Mouse (Mus musculus) thymus, postnatal 4 days (tissue): ENCODE results near the gene Matn1.

Source experiments
- DNase-seq: peaks from one replicate; pipeline ENCODE4 v3.0.0; 2021

Gene Matn1

DNA sequence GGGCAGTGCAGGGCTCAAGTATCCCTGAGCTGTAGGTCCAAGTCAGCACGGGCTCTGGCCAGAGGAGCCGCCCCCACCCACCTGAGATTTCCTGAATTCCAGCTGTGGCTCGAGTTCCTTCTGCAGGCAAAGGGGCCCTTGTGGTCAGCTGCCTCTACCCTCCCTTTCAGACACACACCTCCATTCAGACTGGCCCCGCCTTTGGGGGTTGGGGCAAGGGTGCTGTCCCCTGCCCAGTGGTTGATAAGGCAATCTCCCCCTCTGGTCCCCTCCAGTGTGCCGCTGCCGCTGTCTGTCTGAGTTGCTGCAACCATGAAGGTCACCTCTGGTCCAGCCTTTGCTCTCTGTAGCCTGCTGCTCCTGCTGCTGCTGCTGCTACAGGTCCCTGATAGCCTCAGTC lies at the start of gene Matn1:
Matn1 (plus strand) TSS at position 274 of the 400 bp plus-strand sequence.
- no peak for DNase-seq

DNA sequence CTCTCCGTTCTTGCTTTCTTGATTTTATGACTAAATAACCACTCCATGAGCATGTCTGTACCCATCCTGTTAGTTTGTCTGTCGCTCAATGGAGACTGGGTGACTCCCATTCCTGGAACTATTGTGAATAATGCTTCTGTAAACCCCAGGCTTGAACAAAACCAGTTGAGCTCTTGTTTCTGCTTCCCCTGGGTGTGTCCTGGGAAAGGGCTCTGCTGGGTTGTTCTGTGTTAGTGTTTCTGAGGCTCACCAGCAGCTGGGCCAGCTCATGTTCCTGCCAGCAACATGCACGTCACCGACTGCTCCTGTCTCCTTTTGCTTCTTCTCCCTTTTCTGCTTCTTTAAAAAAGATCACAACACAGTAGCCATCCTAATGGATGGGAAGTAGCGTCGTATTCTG lies 48.5 kb upstream of the Matn1 start:
- DNase-seq = no peak

DNA sequence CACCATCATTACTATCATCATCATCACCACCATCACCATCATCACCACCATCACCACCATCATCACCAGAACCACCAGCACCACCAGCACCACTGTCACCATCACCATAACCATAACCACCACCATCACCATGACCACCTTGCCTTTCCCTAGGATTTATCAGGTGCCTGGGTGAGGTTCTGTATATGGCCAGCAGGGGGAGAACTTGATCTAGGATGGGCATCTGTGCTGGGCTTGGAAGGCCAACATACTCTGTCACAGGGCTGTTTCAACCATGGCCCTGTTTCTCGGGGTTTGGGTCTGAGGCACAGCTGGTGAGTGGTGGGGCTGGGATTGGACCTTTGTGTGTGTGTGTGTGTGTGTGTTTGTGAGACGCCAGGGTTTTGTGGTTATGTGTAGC lies 47.8 kb upstream of the Matn1 start:
- peak; percentile 89 for DNase-seq

DNA sequence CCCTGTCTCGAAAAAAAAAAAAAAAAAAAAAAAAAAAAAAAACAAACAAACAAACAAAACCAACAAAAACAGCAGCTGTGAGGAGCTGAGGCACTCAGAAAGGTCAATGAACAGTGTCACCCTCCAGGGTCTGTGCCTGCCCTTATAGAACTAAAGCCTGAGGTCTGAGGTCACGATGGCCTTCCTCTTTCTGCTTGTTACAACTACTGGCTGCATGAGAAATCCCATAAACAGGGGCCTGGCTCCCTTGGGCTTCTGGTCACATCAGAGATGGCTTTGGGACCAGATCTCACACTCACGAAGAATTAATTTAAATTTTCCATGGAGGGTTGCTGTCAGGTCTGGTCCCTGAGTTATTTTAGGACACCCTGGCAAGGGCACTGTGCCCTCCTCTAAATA lies 44.8 kb upstream of the Matn1 start:
- no peak for DNase-seq

DNA sequence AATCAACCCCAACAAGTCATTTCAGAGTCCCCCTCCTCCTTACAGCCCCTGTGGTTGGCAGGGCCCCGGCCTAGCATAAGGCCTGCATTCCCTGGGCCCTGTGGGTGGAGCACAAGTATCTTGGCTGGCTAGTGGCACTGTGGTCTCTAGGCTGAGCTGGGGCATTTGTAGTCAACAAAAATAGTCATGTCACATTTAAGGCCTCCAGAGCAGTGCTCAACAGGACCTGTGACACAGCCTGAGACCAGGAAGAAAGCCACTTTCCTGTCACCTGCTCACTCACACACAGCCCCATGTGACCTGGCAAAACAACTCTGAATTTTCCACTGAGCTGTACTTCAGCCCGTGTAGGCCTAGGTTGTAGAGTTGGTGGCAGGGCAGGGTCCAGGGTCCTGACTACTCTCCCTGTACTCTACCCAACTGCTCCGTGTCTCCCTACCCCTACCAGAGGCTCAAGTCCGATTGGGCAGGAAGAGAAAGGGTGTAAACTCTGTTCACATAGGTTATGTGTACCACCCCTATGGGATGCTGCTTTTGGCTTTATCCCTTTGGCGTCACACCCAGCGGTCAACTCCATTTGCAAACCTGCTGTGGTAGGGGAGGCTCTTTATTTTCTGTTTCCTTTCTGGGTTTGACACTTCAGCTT lies 44.3 kb upstream of the Matn1 start:
- peak; percentile 41 for DNase-seq

DNA sequence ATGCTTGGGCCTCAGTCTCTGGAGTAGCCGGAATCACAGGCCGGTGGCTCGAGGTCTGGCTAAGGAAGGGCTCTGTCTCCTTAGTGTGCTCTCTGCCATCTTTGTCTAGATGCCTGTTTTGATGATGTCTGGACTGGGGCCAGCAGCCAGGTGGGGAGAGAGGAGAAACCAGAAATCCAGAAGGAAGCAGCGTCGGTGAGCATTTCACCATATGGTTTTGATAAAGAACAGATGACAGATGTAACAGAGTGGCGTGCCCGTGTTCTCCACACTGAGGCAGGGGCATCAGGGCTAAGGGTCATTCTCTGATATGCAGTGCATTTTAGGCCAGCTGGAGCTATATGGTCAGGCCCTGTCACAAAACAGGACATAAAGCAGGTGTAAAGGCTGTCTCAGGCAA lies 43.4 kb upstream of the Matn1 start:
- no peak for DNase-seq

DNA sequence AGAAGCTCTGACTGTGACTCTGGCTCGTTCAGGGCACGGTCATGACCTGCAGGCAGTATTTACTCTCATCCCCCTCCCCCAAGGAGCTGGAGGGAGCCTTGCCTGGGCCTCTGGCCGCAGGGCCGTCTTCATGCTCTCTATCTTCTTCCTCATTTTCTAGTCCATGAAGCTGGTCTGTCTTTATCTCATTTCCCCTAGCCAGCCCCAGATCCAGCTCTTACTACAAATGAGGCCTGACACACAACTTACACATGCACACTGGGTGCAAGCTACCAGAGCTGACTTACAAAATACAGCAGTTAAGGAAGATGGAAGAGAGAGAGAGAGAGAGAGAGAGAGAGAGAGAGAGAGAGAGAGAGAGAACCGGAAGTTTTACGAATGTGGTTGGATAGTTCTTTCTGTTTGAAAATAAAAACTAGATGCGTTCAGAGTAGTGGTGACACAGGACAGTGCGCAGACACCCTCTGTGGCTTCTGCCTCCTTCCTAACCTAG lies 41.9 kb upstream of the Matn1 start:
- DNase-seq = no peak

DNA sequence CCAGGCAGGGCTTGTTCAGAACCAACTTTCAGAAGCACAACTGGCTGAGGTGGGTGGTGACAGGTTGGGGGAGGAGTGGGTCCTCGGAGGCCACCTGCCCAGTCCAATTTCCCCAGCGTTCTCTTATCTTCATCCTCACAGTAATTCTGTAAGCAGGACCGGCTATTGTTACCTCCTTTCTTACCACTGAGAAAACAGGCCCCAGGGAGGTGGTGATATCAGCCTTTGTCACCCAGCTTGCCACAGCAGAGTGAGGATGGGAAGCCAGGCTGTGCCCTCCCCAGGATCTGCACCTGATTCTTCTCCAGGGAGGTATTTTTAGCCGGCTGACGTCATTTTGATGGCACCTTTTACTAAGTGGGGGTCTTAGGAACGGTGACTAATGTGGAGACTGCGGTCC lies 39.2 kb upstream of the Matn1 start:
- DNase-seq = peak; percentile 15

DNA sequence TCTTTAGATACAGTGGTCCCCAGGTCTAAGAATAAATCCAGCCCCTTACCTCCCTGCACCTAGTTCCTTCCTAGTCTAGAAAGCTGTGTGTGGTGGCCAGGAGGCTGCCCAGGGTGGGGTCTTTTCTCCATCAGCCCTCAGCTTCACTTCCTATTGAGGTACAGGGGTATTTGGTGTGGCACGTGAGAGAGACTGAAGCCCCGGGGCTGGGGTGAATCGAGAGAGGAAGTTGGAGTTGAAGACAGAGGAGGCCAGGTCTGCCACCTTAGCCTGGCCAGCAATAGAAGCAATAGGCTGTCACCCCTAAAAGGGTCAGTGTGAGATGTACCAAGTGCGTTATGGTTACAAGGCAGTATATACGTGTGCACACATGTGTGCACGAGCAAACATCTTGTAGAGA lies 38.3 kb upstream of the Matn1 start:
- no peak for DNase-seq

DNA sequence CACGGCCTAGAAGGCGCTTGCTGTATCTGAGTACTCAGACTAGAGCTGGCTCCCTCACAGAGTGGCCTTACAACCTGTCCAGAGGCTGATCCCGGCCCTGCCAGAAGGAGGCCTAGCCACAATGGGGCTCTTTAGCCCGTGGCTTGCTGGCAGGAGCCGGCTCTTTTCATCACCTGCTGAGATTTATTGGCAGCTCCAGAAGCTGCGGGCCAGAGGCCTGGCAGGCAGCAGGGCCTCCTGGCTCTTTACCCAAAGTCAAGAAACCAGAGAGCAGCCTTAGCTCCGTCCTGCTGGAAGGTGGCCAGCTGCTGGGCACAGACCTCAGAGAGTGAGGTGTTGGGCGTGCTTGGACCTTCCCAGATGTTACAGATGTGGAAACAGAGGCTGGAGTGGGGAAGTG lies 37.9 kb upstream of the Matn1 start:
- DNase-seq = peak; percentile 13

DNA sequence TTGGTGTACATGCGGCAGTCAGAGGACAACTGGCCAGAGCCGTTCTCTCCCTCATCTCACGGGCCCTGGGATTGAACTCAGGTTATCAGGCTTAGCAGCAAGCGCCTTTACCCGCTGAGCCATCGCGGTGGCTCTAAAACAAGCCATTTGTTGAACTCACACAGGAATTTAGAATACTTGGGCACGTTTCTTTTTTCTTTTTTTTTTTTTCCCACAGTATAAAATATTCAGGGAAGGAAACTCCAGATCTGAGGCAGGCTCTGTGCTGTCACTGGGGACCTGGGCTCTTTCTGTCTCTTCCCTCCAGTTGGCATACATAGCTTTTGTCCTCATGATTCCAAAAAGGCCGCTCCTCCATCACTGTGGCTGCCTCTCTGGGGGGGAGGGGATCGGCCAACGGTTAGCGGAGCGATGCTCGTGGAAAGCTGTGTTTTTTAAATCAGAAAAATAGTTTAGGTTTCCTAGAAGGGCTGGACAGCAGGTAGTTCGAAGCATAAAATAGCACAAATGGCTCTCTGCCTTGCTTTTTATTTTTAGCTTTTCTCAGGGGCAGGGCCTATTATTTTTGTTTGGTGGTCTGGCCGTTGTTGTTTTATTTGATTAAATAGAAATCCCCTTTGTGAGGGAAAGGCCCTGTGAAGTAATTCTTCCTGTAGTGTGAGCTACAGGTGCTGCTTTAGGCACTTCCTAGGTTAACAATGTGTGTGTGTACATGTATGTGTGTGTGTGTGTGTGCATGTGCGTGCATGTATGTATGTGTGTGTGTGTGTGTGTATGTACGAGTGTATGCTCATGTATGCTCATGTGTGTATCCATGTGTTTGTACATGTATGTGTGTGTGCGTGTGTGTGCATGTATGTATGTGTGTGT lies 36.8 kb upstream of the Matn1 start:
- DNase-seq = no peak

DNA sequence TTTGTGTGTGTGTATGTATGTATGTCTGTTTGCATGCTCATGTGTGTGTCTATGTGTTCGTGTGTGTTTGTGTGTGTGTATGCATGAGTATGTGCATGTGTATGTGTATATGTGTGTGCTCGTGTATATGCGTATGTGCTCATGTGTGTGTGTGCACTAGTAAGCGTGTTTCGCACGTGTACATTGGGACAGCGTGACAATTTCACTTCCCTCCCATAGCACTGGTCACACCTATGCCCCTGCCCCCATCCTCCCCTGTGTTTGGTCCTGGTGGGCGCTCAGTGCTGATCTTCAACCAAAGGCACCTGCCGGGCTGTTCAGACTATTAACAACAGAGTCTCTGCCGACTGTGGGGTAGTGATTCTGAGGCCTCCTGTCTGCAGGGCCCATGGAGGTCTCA lies 36.1 kb upstream of the Matn1 start:
- no peak for DNase-seq

DNA sequence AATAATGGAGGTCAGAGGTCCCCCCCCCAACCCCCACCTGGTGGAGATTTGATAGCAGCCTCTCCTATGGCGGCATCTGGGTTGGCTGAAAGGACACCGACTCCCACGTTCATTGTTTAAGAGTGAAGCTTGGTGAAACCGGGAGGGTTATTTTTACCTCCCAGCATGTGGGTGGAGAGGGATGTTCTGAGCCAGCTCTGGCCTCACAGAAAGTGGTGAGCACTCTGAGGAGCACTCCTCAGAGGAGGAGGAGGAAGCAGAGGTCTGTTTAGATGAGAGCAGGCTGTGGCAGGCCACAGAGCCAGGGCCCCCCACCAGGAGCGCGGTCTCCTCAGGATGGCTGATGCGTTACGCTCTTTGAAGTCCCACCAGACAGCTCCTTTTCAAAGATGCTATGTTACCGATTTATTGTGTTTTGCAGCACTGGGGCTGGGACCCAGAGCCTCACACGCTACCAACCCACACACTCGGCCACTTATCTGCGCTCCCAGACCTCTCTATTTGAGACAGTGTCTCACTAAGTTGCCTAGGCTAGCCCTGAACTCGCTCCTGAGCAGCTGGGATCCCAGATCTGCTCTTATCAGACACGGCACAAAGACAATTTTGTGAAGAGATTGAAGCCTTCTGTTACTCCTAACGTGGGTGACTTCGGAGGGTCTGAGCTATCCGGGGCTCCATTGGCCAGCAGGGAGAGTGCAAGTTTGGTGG lies 34.9 kb upstream of the Matn1 start:
- DNase-seq = peak; percentile 45

DNA sequence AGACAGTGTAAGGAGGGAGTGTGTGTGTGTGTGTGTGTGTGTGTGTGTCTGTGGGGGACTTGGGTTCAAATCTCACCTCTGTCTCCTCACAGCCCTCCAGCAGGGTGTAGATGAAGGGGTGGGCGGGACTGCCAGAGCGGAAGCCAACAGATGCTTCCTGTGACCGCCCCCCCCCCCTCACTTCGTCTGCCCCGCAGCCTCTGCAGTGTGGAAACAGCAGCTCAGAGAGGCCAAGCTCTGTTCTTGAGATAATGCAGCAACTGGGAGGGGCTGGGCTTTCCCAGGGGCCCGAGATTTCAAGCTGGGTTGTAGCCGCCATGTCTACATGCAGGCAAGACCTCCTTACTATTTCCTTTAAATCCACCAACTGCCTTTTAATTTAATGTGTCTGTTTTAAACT lies 33.5 kb upstream of the Matn1 start:
- peak; percentile 71 for DNase-seq

DNA sequence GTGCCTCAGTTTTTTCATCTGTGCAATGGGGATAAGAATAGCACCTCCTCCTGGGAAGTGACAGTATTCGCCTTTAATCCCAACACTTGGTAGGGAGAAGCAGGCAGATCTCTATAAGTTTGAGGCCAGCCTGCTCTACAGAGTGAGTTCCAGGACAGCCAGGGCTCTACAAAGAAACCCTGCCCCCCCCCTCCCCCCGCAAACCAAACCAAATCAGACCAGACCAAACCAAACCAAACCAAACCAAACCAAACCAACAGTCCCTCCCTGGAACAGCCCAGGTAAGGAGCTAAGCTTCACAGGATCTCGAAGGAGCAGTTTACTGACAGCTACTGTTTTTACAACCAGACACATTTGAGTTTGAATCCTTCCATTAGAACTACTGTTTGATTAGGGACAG lies 31.6 kb upstream of the Matn1 start:
- DNase-seq = no peak

DNA sequence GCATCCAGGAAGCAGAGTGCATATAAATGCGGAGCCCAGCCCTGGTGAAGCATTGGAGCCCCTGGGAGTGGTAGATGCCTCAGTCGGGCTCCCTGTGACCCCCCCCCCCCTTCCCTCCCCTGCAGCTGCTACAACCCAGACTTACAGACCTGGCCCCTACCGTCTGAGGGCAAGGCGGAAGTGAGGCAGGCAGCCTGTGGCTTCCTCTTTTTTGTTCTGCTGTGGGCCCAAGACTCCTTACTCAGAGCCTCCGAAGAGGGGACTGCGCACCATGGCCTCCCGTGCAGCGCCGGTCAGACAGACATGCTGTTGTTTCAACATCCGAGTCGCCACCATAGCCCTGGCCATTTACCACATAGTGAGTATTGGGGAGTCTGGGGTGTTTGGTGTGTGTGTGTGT lies 31.1 kb upstream of the Matn1 start, which contains the start of gene Laptm5:
Laptm5 (plus strand) TSS at position 49 of the 400 bp plus-strand sequence.
- peak; percentile 82 for DNase-seq

DNA sequence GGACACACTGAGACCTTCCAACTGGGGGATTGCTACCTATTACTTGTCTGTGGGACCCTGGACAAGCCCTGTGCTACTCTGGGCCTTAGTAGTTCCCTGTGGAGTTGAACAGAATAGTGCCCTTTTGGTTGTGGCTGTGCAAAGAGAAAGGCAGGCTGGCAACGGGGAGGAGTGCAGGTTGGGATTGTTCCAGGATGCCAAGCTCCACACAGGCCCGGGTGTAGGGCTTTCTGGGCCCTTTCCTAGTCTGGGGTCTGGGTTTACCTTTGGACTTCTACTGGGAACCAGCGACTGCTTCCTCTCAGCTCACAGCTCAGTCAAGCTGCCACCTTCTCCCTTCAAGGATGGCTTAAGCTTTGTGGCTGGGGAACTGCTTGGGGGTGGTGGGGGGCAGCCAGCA lies 30.7 kb upstream of the Matn1 start:
- peak; percentile 50 for DNase-seq

DNA sequence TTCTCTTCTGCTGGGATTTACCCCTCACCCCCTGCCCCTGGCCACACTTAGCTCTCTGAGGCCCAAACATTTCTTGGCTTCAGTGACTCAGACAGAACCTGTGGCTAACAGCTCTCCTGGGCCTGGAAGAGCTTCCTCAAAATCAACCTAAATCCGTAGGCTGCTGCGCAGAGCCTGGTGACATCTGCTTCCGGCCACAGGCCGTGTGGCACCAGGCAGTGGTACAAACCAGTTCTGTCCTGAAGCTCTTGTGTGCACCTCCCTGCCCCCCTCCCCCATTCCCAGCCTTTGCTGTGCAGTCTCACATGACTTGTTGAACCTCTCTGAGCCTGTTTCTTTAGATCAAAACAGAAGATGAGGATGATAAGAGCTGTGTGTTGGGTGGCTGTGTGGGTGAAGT lies 30.2 kb upstream of the Matn1 start:
- peak; percentile 80 for DNase-seq

DNA sequence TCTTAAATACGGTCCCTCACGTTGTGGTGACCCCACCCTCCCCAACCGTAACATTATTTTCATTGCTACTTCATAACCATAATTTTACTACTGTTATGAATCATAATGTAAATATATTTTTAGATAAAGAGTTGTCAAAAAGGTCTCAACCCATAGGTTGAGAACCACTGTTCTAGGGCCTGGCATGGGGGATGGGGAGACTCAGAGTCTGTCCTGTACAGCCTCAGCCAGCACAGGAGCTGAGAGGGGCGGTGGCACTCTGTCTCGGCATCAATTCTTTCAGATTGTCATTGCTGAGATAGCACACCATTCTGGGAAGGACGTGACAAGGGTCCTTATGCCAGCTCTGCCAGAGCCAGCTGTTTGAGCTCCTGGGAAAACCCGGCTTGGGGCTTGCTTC lies 29.7 kb upstream of the Matn1 start:
- peak; percentile 60 for DNase-seq

DNA sequence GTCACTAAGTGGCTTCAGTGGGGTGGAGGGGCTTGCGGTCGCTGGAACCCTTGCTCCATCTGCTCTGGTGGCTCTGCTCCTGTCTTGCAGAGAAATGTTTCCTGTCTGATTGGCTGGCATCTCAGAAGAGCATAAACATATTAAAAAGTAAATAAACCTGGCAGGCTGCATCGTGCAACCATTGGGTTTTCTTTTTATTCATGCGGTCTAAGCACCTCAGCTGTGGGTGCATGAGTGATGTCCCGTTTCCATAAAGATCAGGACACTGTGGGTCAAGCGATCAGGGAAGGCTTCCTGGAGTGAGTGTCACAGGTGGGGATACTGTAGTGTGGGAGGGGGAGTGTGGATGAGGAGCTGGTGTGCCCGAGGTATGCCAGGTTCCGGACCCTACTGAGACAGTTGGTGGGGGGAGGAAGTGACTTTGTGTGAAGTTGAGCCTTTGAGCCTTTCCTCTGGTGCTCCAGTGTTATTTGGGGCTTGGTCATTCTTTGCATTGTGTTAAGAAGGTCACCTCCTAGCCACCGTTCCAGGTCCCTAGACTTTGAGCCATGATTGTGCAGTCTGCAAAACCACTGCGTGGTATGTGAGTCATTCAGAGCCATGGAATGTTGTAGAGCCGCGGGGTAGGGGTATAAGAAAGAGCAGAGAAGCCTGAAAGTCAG lies 29.0 kb upstream of the Matn1 start:
- DNase-seq = peak; percentile 50

DNA sequence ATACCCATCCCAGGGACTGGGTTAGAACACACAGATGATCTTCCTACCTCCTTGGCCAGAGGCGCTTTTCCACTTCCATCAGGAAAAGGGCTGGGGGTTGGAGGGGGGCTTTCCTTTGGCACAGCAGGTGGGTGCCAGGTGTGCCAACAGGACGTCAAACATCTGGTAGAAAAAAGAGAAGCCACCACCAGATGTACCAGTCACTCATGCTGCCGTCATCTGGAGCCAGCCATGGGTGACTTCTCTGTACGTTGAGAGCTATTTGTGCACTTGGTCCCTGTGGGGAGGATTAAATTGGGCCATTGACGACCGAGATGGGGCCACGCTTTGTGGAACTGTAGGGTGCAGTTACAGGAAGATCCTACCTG lies 28.5 kb upstream of the Matn1 start:
- peak; percentile 60 for DNase-seq

DNA sequence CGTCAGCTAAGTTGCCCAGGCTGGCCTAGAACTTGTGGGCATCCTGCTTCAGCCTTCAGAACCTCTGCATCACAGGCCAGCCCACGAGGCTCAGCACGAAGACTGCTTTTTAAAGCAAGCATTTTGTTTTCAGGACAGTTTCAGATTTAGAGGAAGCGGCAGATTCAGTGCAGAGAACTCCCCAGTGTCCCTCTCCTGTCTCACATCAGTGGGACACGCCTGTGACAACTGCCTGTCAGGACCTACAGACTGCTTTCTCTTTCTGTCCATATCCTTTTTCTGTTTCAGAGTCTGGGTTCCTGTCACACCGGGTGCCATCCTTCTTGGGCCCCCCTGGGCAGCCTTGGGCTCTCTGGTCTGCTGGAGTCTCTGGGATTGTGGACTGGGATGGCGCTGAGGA lies 27.5 kb upstream of the Matn1 start:
- no peak for DNase-seq

DNA sequence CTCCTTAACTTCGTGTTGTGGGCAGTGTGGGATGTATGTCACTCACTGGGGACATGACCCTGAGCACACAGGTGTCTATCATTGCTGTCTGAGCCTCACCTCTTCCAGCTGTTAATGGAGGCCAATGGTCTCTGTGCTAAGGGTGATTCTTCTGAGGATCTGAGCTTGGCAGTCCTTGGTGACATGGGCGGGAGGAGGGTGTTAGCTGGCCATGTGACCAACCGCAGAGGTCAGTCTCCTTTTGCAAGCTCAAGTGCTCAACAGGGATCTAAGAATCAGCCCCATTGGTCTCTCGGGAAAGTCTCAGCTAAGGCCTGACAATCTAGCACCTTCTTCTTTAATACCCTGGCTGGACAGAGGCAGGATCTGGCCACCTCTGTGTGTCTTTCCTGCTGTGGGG lies 26.6 kb upstream of the Matn1 start:
- DNase-seq = no peak
